Mouse (Mus musculus) brain, embryonic 14.5 days (tissue): ENCODE measurements around the gene 9930104L06Rik.

ENCODE experiments used
- CTCF ChIP-seq: fragments of 200-500 bp; IDR thresholded peaks from 2 replicates; pipeline ENCODE4 v1.5.1; 2012; ENCODE audit warnings: inconsistent platforms, mild to moderate bottlenecking, moderate library complexity, borderline replicate concordance; ENCODE audit not compliant: insufficient read depth, insufficient read length; ENCODE audit errors: extremely low read depth
- POLR2A ChIP-seq: fragments of 200-500 bp; IDR thresholded peaks from 2 replicates; pipeline ENCODE4 v1.6.1; 2012; ENCODE audit warnings: mild to moderate bottlenecking, inconsistent platforms, borderline replicate concordance; ENCODE audit not compliant: poor library complexity, insufficient read depth, insufficient read length, severe bottlenecking; ENCODE audit errors: extremely low read depth

- TF ChIP-seq CTCF (no peak), POLR2A (no peak)
These were observed 14.2 kb downstream of the 9930104L06Rik start for GRCm38 (mm10) chr4:124951036-124951433.
